Mouse (Mus musculus): ENCODE measurements at regions not wholly inside any gene's neighbourhood (a gene's known extent, or its start where the extent isn't known, plus 50 kb on each side); places are given as distances from the start of the nearest gene placed in this dataset.

DNA sequence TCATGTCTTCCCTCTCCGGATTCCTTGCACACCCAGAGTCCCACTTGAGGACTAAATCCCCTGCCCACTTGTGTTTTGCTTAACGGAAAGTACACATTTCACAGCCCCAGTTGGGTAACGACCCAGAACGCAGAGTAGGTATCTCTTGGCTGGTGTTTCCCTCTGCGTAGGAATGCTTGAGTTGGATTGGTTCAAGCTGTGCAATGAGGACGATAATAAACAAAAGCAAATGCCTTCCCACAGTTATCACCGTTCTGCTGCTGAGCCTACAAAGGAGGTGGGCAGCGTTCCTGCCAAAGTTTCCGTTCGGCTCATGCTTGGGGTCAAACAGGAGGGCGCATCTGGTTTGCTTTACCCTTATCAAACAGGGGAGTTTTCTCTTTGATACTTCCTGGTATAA, 212.3 kb upstream of the Sfrp2 start:
- DNase-seq (ENCODE audit: low spot score in 2 of 2), result no peak

DNA sequence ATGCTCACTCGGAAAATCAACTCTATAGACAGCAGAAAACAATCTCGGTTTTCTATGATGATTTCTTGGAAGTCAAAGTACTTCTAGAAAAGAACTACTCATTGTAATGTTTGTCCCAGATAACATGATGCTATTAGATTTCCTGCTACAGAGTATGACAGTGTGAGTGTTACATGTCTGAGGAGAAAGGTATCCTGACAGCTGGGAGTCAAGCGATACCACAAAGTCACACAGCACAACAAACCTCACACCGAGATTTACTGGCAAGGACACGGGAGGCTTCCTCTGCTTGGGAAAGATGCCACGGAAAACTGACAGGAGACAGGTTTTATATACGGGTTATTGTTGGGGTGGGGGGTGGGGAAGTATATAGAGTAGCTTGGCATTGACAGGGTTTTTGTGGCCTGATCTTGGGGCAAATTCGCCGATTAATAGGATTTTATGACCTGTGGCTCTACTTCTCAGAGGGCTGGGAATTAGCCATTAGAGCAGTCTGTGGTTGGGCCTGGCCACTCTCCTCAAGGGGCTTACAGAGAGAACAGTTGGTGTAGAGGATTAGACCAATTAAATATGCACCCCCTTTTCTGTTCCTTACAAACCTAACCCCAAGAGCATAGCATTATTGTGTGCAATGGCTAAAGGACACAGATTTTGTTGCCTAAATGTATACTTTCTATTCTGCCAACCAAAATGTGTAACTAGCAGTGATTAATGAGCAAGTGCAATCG, 209.2 kb upstream of the Sfrp2 start:
- DNase-seq (ENCODE audit: low spot score in 2 of 2), result no peak

GRCm38 (mm10) chr3:83562026-83562425, 204.1 kb upstream of the Sfrp2 start:
- no peak for DNase-seq (ENCODE audit: low spot score in 2 of 2)

DNA sequence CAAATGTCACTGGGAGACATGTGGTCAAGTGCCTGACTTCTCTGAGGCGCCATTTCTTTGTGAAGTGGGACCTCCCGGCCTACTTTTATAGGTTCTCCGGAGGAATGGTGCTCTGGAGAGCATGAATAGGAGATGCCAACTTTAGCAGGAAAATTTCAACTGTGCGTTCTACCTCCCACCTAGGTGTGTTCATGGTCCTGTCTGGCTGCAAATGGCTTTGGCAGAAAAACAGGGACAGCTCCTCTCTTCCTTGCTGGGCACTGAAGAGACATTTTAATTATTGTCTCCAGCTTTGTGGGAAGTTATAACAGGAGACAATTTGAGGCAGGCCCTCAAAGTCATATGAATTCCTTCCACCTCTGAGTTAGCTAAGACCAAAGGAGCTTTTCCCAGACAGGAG, 190.6 kb upstream of the Sfrp2 start:
- no peak for DNase-seq (ENCODE audit: low spot score in 2 of 2)

DNA sequence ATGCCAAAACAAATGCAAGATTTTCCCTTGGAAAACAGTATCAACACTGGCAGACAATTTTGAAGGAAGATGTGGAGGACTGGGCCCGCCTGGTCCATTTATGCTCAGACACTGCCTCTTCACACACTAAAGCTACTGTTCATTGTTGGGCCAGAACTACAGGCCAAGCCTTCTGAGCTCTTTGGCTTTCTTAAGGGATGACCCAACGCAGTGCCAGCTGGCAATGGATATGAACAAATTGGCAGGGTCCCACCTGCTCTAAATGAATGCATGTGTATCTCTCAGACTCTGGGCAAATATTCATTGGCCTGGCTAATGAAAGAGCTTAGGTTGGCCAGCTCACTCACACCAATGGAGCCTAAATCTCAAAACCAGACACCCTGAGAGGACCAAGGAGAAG, 190.0 kb upstream of the Sfrp2 start:
- peak in 1 of 2 experiments; percentile 16 for DNase-seq (ENCODE audit: low spot score in 2 of 2)

DNA sequence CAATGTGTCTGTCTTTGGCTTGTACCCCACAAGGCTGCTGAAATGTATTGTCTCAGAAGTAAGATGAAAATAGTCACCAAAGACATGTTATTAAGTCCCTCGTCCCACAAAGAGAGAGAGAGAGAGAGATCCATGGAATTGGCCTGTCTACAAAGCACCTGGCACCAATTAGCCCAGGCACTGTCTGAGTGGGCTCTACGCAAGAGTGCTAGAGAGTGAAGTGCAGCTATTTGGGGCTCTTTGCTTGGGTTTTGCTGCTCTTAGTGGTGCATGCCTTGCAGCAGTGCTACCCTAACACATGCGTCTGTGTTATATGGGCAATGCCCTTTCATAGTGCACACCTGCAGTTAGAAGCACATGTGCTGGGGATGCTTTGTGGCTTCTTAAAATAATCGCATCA, 185.4 kb upstream of the Sfrp2 start:
- DNase-seq (ENCODE audit: low spot score in 2 of 2), result no peak

DNA sequence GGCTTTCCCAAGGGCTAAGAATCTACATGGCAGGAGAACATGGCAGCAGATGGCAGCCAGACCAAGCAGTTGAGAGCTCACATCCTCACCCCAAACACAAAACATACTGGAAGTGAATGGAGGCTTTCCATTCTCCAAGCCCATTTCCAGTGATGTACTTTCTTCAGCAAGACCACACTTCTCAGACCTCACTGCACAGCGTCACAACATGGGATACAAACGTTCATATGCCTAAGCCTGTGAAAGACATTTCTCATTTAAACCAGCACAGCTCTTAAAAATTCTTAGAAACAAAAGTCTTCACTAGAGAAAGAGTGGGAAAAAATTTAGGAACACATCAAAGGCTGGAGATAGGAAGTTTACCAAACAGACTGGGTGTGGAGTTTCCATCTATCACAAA, 183.9 kb upstream of the Sfrp2 start:
- no peak for DNase-seq (ENCODE audit: low spot score in 2 of 2)

DNA sequence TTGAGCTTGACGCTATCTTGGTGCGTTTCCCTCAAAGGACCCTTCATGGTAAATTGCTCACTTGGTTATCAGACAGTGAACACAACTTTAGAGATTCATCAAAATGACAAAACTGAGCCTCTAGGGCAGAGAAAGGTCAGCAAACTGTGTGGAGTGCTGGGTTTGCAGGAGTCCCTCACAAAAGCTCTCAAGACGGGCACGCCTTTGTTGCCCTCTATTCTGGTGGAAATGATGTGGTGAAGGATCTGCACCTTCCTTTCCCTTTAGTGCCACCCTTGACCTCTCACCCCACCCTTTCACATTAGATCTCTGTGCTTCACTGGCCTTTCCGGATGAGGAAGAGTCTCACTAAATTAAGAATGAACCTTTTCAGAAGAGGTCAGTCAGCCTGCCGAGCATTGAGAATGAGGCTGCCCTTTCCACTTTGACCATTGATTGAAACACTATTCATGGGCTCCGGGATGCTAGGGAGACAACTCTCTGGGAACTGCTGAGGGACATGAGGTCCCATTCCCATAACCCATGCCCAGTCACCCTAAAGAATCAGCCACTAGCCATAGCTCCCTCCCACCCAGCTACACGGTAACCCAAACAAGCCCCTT, 182.9 kb upstream of the Sfrp2 start:
- no peak for DNase-seq (ENCODE audit: low spot score in 2 of 2)

GRCm38 (mm10) chr3:83586086-83586485, 180.0 kb upstream of the Sfrp2 start:
- DNase-seq (ENCODE audit: low spot score in 2 of 2), result no peak

DNA sequence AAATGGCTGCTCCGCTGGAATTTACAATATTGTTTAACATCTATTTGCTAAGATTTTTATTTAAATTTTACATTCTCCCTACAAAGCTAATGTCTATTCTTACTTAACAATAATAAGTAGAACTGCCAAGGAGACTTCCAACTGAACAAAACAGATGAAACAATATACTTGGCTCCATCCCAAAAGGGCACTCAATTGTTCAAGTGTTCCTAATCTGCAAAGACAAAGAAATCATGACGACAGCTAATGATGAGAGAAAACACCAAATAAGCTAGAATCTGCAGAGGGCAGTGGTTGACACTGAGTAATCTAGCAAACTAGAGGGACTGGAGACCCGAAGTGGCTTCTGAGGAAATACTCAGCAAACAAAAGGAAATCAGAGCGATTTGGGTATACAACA, 179.6 kb upstream of the Sfrp2 start:
- DNase-seq (ENCODE audit: low spot score in 2 of 2), result no peak

- no peak for DNase-seq (ENCODE audit: low spot score in 2 of 2)
These were observed 177.0 kb upstream of the Sfrp2 start for GRCm38 (mm10) chr3:83589127-83589526.

DNA sequence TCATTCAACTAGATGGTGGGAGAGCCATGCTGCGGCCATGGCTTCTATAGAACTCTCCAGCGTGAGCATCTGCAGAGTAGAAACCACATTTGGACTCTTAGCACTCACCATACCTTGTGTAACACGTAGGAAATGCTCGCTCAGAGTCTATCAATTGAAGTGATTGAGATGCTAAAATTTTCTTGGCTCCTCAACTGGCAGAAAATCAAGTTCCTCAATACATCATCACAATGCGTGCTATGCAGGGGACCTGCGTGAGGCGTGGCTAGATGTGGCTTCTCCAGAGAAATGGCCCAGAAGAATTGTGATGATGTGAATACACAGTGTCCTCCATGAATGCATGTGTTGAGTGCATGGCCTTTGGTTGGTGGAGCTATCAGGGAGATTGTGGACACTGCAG, 174.9 kb upstream of the Sfrp2 start:
- no peak for DNase-seq (ENCODE audit: low spot score in 2 of 2)

DNA sequence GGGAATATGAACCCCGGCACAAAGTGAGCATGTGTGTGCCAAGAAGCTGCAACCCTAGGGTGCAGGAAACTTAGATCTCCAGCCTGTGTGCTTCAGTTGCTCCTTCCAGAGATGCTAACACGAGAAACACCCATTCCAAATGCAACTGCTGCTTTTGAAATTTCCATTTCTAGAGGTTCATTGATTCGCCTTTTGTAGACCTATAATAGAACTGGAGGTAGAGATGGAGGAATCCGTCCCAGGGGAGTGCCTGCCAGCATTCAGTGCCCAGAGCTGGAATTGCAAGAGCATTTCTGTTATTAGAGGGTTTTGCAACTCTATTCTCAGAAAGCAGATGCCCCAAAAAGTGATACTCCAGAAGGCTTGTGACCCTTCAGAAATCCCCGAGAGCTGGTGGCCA, 172.8 kb upstream of the Sfrp2 start:
- DNase-seq (ENCODE audit: low spot score in 2 of 2), result no peak

- no peak for DNase-seq (ENCODE audit: low spot score in 2 of 2)
These were observed 164.6 kb upstream of the Sfrp2 start for GRCm38 (mm10) chr3:83601506-83601905.

- DNase-seq (ENCODE audit: low spot score in 2 of 2), result no peak
These were observed 156.9 kb upstream of the Sfrp2 start for GRCm38 (mm10) chr3:83609095-83609770.

DNA sequence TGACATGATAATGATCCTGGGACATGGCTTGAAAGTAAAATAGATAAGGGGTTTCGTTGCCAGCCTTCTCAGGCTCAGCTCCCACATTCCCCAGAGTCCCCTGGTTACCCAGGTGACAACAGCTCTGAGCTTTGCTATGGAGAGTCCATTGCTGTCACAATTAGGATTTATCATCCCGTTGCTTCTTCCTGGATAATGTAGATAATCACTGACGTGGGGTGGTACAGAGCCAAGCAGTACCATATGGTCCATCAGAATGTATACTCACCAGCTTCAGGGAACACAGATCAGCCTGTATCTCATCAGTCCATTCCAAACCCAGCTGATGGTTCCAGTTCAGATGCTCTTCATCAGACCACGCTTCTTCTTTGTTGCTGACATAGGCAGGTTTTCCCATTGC, 145.7 kb upstream of the Sfrp2 start:
- no peak for DNase-seq (ENCODE audit: low spot score in 2 of 2)

DNA sequence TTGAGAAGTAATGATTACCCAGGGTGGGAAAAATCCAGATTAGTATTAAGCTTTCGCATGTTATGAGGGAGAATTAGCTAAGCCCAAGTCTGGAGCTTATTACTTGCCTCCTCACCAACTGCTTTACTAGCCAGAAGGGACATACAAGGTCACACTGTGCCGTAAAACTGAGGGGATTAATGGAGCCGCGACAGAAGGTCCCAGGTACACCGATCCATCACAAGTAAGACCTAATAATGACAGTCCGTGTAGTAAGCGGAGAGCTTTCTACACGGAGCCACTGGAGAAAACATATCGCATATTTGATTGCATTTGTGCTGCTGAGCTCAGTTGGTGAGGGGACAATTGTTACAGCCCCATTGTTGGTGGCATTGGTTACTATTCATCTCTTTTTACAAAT, 133.1 kb upstream of the Sfrp2 start:
- no peak for DNase-seq (ENCODE audit: low spot score in 2 of 2)

DNA sequence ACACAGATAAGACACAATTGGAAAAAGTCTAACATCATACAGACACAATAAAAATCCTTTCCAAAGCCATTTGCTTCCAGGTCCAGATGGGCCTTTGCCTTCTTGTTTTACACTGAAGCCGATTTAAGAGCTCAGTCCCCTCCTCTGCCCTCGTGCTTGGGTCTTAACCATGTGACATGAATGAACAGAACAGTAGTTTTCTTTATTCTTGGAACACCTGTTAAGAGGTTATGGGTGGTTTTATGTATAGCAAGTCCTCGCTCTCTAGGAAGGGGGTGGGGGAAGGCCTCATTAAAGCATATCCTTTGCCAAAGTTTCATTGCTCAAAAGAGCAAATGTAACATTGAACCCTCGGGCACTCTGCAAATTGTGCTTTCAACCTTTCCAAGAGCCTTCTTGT, 125.7 kb upstream of the Sfrp2 start:
- DNase-seq (ENCODE audit: low spot score in 2 of 2), result no peak

DNA sequence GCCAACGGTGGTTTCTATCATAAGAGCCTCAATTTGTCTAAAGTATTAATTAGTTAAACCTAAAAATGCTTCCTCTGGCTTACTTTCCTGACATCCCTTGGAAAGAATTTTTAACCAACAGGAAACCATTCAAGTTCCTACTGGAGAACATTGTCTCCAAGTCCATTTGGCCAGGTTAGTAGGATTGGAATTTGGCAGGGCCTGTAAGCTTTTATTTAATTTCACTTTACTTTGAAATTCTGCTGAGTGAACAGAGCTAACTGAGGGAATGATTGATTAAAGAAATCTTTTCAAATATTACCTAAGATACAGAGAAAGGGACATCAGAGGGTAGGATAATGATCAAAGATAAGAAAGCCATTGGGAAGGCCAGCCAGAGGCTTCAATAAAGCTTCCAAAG, 102.4 kb upstream of the Sfrp2 start:
- DNase-seq (ENCODE audit: low spot score in 2 of 2), result no peak

DNA sequence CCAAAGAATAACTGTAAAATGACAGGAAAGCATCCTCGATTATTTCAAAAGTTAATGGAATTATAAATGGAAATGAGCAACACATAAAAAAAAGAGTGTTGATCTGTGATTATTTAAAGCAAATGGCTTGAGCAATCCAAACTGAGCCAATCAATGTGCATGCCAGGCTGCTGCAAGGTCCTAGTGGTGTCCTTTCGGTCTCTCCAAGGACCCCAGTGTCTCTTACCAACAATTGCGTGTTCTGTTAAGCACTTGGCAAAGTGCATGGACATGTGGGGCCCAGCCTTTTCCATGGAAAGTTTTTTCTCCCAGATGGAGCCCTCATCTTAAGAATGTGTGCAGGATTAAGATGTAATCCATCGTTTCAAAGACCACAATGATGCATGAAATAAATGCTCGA, 90.0 kb upstream of the Sfrp2 start:
- DNase-seq (ENCODE audit: low spot score in 2 of 2), result no peak

DNA sequence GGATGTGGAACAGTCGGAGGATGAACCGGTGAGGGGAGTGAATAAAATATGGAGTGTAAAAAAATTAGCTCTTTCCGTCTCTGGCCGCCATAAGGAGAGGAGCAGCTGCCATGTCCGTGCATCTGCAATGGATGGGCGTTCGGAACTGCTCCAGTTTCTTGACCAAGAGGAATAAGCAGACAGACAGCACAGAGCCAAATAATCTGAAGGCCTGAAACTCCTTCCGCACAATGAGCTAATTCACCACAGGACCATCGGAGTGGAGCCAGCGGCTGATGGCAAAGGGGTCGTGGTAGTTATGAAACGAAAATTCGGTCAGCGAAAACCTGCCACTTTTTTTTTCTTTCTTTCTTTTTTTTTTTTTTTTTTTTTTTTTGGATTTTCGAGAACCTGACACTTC, 79.5 kb upstream of the Sfrp2 start:
- no peak for DNase-seq (ENCODE audit: low spot score in 2 of 2)

DNA sequence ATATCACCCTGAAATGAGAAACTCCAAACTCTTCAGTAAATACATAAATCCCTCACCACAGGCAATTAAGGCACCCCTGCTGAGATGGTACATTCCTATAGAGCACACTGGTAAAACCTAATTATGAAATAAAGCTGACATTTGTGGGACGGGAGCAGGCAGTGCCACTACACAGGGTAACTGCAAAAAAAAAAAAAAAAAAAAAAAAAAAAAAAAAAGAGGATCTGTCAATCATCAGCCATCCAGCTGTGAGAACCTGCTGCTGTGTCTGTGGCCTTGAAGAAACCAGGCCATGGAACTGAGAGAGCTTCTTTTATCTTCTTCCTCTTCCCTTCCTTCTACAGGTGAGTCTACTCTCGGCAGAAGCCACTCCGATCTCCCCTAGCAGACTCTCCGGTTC, 78.6 kb upstream of the Sfrp2 start:
- DNase-seq (ENCODE audit: low spot score in 2 of 2), result no peak

All from frontal cortex, postnatal 14 days (tissue).